Mouse (Mus musculus) liver, embryonic 14.5 days (tissue): ENCODE measurements around the gene Magoh. TPM values are rescaled to one million over a fixed set of nuclear protein-coding genes. Genes with fewer than 3 reads are reported as not detected.

Experiments used
- ATAC-seq: fragments of 200-750 bp; cut with Nextera tagmentation; 2 replicates; pipeline ENCODE4 v1.8.0; 2017; ENCODE audit warnings: moderate number of reproducible peaks, mild to moderate bottlenecking, moderate library complexity; ENCODE audit not compliant: insufficient read depth
- DNase-seq, 3 experiments: peaks; one replicate each; pipeline ENCODE4 v3.0.0-alpha.2; 2012 to 2013; ENCODE audit warnings: low read depth in 3 of 3, low spot score in 3 of 3
- H3K27ac ChIP-seq: fragments of 300-500 bp; sonication (generic); 2 replicates; pipeline ENCODE4 v1.5.1; 2014; ENCODE audit warnings: moderate library complexity, mild to moderate bottlenecking, control low read depth, inconsistent platforms
- H3K27me3 ChIP-seq: fragments of 300-500 bp; sonication (generic); 2 replicates; pipeline ENCODE4 v1.6.1; 2014; ENCODE audit warnings: mild to moderate bottlenecking, low read length, moderate library complexity; ENCODE audit not compliant: control insufficient read depth, insufficient read depth
- H3K36me3 ChIP-seq: fragments of 300-500 bp; sonication (generic); replicated peaks from 2 replicates; pipeline ENCODE4 v1.6.1; 2014; ENCODE audit warnings: low read depth; ENCODE audit not compliant: control insufficient read depth, insufficient read depth
- H3K4me1 ChIP-seq, 2 experiments: fragments of 200-500 bp in 1 of 2; fragments of 300-500 bp in 1 of 2; sonication (generic) in 1 of 2; replicated peaks; 2 replicates each; pipeline ENCODE4 v1.6.1; 2012 to 2014; ENCODE audit warnings: antibody characterized with exemption in 1 of 2, inconsistent platforms in 1 of 2, low read length in 1 of 2; ENCODE audit not compliant: control insufficient read depth in 2 of 2, insufficient read depth in 2 of 2
- H3K4me2 ChIP-seq: fragments of 300-500 bp; sonication (generic); 2 replicates; pipeline ENCODE4 v1.6.1; 2014; ENCODE audit warnings: low read depth, mild to moderate bottlenecking, control low read depth, moderate library complexity
- H3K4me3 ChIP-seq, 2 experiments: fragments of 200-500 bp in 1 of 2; fragments of 300-500 bp in 1 of 2; sonication (generic) in 1 of 2; 2 replicates each; pipeline ENCODE4 v1.5.1; 2012 to 2014; ENCODE audit warnings: low read depth in 2 of 2, low read length in 2 of 2, mild to moderate bottlenecking in 2 of 2, control low read depth in 1 of 2, inconsistent platforms in 1 of 2, moderate library complexity in 1 of 2; ENCODE audit not compliant: insufficient read depth in 1 of 2
- H3K9ac ChIP-seq: fragments of 300-500 bp; sonication (generic); replicated peaks from 2 replicates; pipeline ENCODE4 v1.6.1; 2014; ENCODE audit warnings: mild to moderate bottlenecking, control low read depth, moderate library complexity
- H3K9me3 ChIP-seq: fragments of 300-500 bp; sonication (generic); 2 replicates; pipeline ENCODE4 v1.6.1; 2016; ENCODE audit warnings: low read length, mixed read lengths; ENCODE audit not compliant: control insufficient read depth
- CTCF ChIP-seq: IDR thresholded peaks from 2 replicates; pipeline ENCODE4 v1.5.1; 2016; ENCODE audit warnings: antibody characterized with exemption, low read depth, control low read depth
- EP300 ChIP-seq: IDR thresholded peaks from 2 replicates; pipeline ENCODE4 v1.6.1; 2016; ENCODE audit warnings: antibody characterized with exemption, low read depth
- WGBS: fragments of 180-500 bp; shearing (Covaris S2); extraction: QIAGEN DNeasy Blood & Tissue Kit; methylation state at CpG from one replicate; pipeline ENCODE4 v1.1.7; 2014; ENCODE audit not compliant: insufficient replicate concordance; 5-methylcytosine and 5-hydroxymethylcytosine counted together
- polyA plus RNA-seq, 2 experiments: library from polyadenylated mRNA; depleted of rRNA in 1 of 2; stranded (reverse) in 1 of 2; unstranded in 1 of 2; fragments of >200 nt; fragmentation: Nextera tagmentation in 1 of 2; extraction: Ambion mirVana in 1 of 2; gene quantifications; 2 replicates each; pipeline versions ENCODE4 v1.2.1 to v1.2.3; 2012 to 2014

Magoh gene
- polyA plus RNA-seq, 2 experiments: 100 to 111 TPM

- H3K27me3 ChIP-seq: no peaks in the 10 kb centered on the region
- H3K4me2 ChIP-seq: no peak overlapping the region
- H3K4me1 ChIP-seq: peaks cover 9 to 10% of the 10 kb centered on the region in 2 experiments
- ATAC-seq (no peak), DNase-seq (no peak)
- no peak overlapping the region for H3K9ac ChIP-seq
- WGBS: 81% methylated on average over 1 of the region's 1 CpGs
- TF ChIP-seq EP300 (no peak), CTCF (no peak)
- no peak overlapping the region for H3K4me3 ChIP-seq
- no peaks in the 10 kb centered on the region for H3K9me3 ChIP-seq
- peaks cover 39% of the 10 kb centered on the region for H3K36me3 ChIP-seq
- no peak overlapping the region for H3K27ac ChIP-seq
These were observed 2.1 kb downstream of the Magoh start for GRCm38 (mm10) chr4:107881631-107882030.

DNA sequence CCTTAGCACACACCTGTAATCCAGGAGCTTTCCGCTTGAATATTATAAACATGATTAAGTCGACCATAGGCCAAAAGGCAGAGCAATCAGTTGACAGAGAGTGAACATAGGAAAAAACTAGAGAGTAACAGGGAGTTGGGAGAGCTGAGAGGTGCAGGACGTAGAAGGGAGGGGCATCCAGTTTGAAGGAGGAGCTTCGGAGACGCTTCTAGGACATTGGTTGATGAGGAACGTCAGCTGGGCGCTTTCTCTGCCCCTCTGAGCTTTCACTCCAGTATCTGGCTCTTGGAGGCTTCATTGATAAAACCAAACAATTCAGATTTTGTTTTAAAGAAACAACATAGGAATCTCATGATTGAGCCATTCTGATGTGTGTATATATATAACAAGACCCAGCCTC lies 6.8 kb downstream of the Magoh start:
- no peak for ATAC-seq
- WGBS: 81% methylated on average over 7 of the region's 7 CpGs

DNA sequence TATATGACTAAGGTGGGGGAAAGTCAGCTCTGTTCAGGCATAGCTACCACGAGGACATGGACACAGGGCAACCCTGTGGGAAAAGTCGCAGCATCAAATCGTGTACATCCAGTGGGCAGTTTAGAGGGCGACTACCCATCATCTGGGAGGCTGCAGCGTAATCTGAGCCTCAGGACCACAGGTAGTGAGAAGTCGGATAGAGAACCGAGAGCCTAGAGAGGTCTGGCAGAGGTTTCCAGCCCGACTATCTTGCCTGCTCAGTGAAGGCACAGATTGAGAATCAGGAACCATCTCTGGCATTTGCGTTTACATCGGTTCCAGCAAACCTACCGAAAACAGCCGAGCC lies 9.8 kb downstream of the Magoh start:
- Histone ChIP-seq H3K36me3 (peaks cover 27% of the 10 kb centered on the region), H3K4me1 (peaks cover 9 to 17% of the 10 kb centered on the region in 2 experiments), H3K9me3 (no peaks in the 10 kb centered on the region), H3K4me2 (peak overlapping the region; percentile 93), H3K27me3 (no peaks in the 10 kb centered on the region), H3K4me3 (peak overlapping the region; percentile 77 to 88), H3K9ac (peak overlapping the region; percentile 60), H3K27ac (peak overlapping the region; percentile 58)
- TF ChIP-seq CTCF (no peak), EP300 (no peak)
- no peak for DNase-seq
- WGBS: 2% methylated on average over 12 of the region's 12 CpGs
- peak; percentile 8; the same call in 1 of the 2 replicates for ATAC-seq

More for the DNA sequence above, 6.8 kb downstream of the Magoh start:
- Histone ChIP-seq H3K4me2 (no peak overlapping the region), H3K36me3 (peaks cover 45% of the 10 kb centered on the region), H3K9me3 (no peaks in the 10 kb centered on the region), H3K4me3 (no peak overlapping the region), H3K27me3 (no peaks in the 10 kb centered on the region), H3K9ac (no peak overlapping the region), H3K27ac (no peak overlapping the region), H3K4me1 (peaks cover 9 to 17% of the 10 kb centered on the region in 2 experiments)
- TF ChIP-seq EP300: no peak
- TF ChIP-seq CTCF: no peak
- DNase-seq: no peak

GRCm38 (mm10) chr4:107889731-107890432 lies 10.3 kb downstream of the Magoh start, which contains the start of gene 0610037L13Rik:
TSS of gene 0610037L13Rik (plus strand) at chr4:107889813.
- Histone ChIP-seq H3K4me2 (peak within 1 kb of the TSS; percentile 93), H3K4me3 (peak within 1 kb of the TSS; percentile 77 to 88), H3K9me3 (no peaks in the 10 kb centered on the region), H3K27ac (peak within 1 kb of the TSS; percentile 58), H3K9ac (peak within 1 kb of the TSS; percentile 60), H3K36me3 (peaks cover 22% of the 10 kb centered on the region), H3K4me1 (peaks cover 9 to 17% of the 10 kb centered on the region in 2 experiments), H3K27me3 (no peaks in the 10 kb centered on the region)
- DNase-seq (peak; percentile 94 to 95 (median 95)), ATAC-seq (peak; percentile 95)
- 0% methylated on average over 48 of the region's 48 CpGs for WGBS
- TF ChIP-seq CTCF (no peak), EP300 (no peak)

GRCm38 (mm10) chr4:107892663-107893062 lies 13.1 kb downstream of the Magoh start:
- 53% methylated on average over 2 of the region's 2 CpGs for WGBS
- Histone ChIP-seq H3K27me3 (no peaks in the 10 kb centered on the region), H3K4me1 (peaks cover 9 to 17% of the 10 kb centered on the region in 2 experiments), H3K4me3 (no peak overlapping the region), H3K9me3 (no peaks in the 10 kb centered on the region), H3K9ac (no peak overlapping the region), H3K4me2 (no peak overlapping the region), H3K27ac (no peak overlapping the region), H3K36me3 (peaks cover 3% of the 10 kb centered on the region; the same call in 1 of the 2 replicates)
- TF ChIP-seq EP300 (no peak), CTCF (peak; percentile 66)
- DNase-seq (no peak), ATAC-seq (no peak)
